Mouse (Mus musculus) urinary bladder, postnatal 10 days (tissue): ENCODE results near the gene Rundc3a.

Experiments
- DNase-seq: peaks from one replicate; pipeline ENCODE4 v3.0.0; 2022; ENCODE audit warnings: low spot score

The Rundc3a gene

GRCm38 (mm10) chr11:102449043-102450008, 56.1 kb downstream of the Rundc3a start:
- no peak for DNase-seq
